18 mouse cellular contexts compared by ENCODE assay signal in genomic region chr14:57620598-57621236, GRCm38 (mm10). TPM values are rescaled to one million over a fixed set of nuclear protein-coding genes. Genes with fewer than 3 reads are reported as not detected.
DNase-seq lines count a peak whose midpoint lies in the region; ATAC-seq and TF ChIP-seq lines count a peak whose summit lies in the region.
"Had no signal": no experiment of that assay in that cellular context is flagged by ENCODE, and none has a peak within 500 bp of the region (broad histone marks: within the 10 kb centered on the region; RNA-seq: fewer than 3 reads in every experiment).

No protein-coding gene starts in this region.

- 28% methylated on average over 4 of the region's 4 CpGs for WGBS in forebrain, embryonic 14.5 days
- 36% methylated on average over 4 of the region's 4 CpGs for WGBS in forebrain, embryonic 15.5 days
- WGBS in liver, postnatal 0 days (ENCODE audit: insufficient replicate concordance), result 63% methylated on average over 4 of the region's 4 CpGs
- WGBS in liver, embryonic 11.5 days, result 82% methylated on average over 4 of the region's 4 CpGs

- TF ChIP-seq CTCF in liver, postnatal 0 days (IDR thresholded peaks at IDR 0.05; ENCODE audit: low read depth), result no peak

- no peak for ATAC-seq in forebrain, embryonic 14.5 days
- ATAC-seq in forebrain, embryonic 15.5 days (replicated peaks), result no peak
- no peak for ATAC-seq in liver, postnatal 0 days
- ATAC-seq in liver, embryonic 11.5 days (replicated peaks; ENCODE audit: low FRiP score), result no peak

- peaks cover 4% of the 10 kb centered on the region; the same call in 1 of the 2 replicates for H3K4me1 ChIP-seq in forebrain, embryonic 14.5 days (ENCODE audit: control insufficient read depth, insufficient read depth, low read length)
- H3K4me1 ChIP-seq in forebrain, embryonic 15.5 days, result peaks cover 20% of the 10 kb centered on the region
- no peaks in the 10 kb centered on the region for H3K4me1 ChIP-seq in liver, postnatal 0 days (ENCODE audit: insufficient read depth)
- H3K4me1 ChIP-seq in liver, embryonic 11.5 days (replicated peaks; ENCODE audit: control insufficient read depth, insufficient read depth, low read length), result 0 out of 2 replicates have a peak, but pooled peaks cover 3% of the 10 kb centered on the region

- H3K27me3 ChIP-seq in forebrain, embryonic 14.5 days (replicated peaks; ENCODE audit: control insufficient read depth, insufficient read depth, low read length), result no peaks in the 10 kb centered on the region
- H3K27me3 ChIP-seq in forebrain, embryonic 15.5 days, result no peaks in the 10 kb centered on the region
- no peaks in the 10 kb centered on the region for H3K27me3 ChIP-seq in liver, postnatal 0 days (ENCODE audit: insufficient read depth, low read length)
- no peaks in the 10 kb centered on the region for H3K27me3 ChIP-seq in liver, embryonic 11.5 days (replicated peaks; ENCODE audit: control insufficient read depth, insufficient read depth, low read length)
- H3K27me3 ChIP-seq: hindbrain, embryonic 13.5 days; megakaryocyte, embryonic 14.5 days; stomach, embryonic 15.5 days had no signal

- H3K27ac ChIP-seq in forebrain, embryonic 14.5 days (ENCODE audit: low read depth, low read length), result no peak overlapping the region
- H3K27ac ChIP-seq in forebrain, embryonic 15.5 days (replicated peaks), result no peak overlapping the region
- H3K27ac ChIP-seq in liver, postnatal 0 days (ENCODE audit: low read depth), result no peak overlapping the region
- H3K27ac ChIP-seq in liver, embryonic 11.5 days (ENCODE audit: low read depth, low read length), result no peak overlapping the region
- H3K27ac ChIP-seq: forebrain, embryonic 10.5 days; hindbrain, embryonic 13.5 days; kidney, postnatal 0 days; liver, embryonic 14.5 days; stomach, embryonic 15.5 days had no signal

- H3K9ac ChIP-seq in forebrain, embryonic 14.5 days (ENCODE audit: low read length), result no peak overlapping the region
- H3K9ac ChIP-seq in forebrain, embryonic 15.5 days (replicated peaks), result no peak overlapping the region
- no peak overlapping the region for H3K9ac ChIP-seq in liver, postnatal 0 days (replicated peaks)
- no peak overlapping the region for H3K9ac ChIP-seq in liver, embryonic 11.5 days (ENCODE audit: low read depth, low read length)
- H3K9ac ChIP-seq: hindbrain, embryonic 13.5 days; liver, embryonic 14.5 days; stomach, embryonic 15.5 days had no signal

- no peaks in the 10 kb centered on the region for H3K9me3 ChIP-seq in forebrain, embryonic 14.5 days (replicated peaks; ENCODE audit: control insufficient read depth, low read length)
- no peaks in the 10 kb centered on the region for H3K9me3 ChIP-seq in forebrain, embryonic 15.5 days
- H3K9me3 ChIP-seq in liver, postnatal 0 days (ENCODE audit: low read length), result no peaks in the 10 kb centered on the region
- H3K9me3 ChIP-seq in liver, embryonic 11.5 days (ENCODE audit: control insufficient read depth, low read length), result no peaks in the 10 kb centered on the region
- H3K9me3 ChIP-seq: forebrain, embryonic 10.5 days; G1E; hindbrain, embryonic 13.5 days; megakaryocyte, embryonic 14.5 days; stomach, embryonic 15.5 days had no signal

- no peak for TF ChIP-seq EP300 in liver, postnatal 0 days (IDR thresholded peaks at IDR 0.05; ENCODE audit: low read depth)

- no peak overlapping the region for H3K4me2 ChIP-seq in forebrain, embryonic 14.5 days (ENCODE audit: low read length)
- no peak overlapping the region for H3K4me2 ChIP-seq in forebrain, embryonic 15.5 days (replicated peaks)
- H3K4me2 ChIP-seq in liver, postnatal 0 days (ENCODE audit: low read depth, low read length), result no peak overlapping the region
- H3K4me2 ChIP-seq in liver, embryonic 11.5 days, result no peak overlapping the region
- H3K4me2 ChIP-seq: hindbrain, embryonic 13.5 days; stomach, embryonic 15.5 days had no signal

- peaks cover 11% of the 10 kb centered on the region for H3K36me3 ChIP-seq in forebrain, embryonic 14.5 days (ENCODE audit: control insufficient read depth, insufficient read depth, low read length)
- H3K36me3 ChIP-seq in forebrain, embryonic 15.5 days, result peaks cover 6% of the 10 kb centered on the region; the same call in 1 of the 2 replicates
- peaks cover 28% of the 10 kb centered on the region for H3K36me3 ChIP-seq in liver, postnatal 0 days (replicated peaks; ENCODE audit: insufficient read depth, low read length)
- peaks cover 4% of the 10 kb centered on the region; the same call in 1 of the 2 replicates for H3K36me3 ChIP-seq in liver, embryonic 11.5 days (ENCODE audit: control insufficient read depth, insufficient read depth, low read length)

- peak; percentile 23 for DNase-seq in forebrain, embryonic 14.5 days (ENCODE audit: low spot score)
- peak; percentile 21 for DNase-seq in liver, postnatal 0 days
- DNase-seq in liver, embryonic 11.5 days (ENCODE audit: low spot score), result no peak
- DNase-seq in cerebellum, postnatal 25 days, result peak; percentile 41 to 63
- peak; percentile 68 to 80 for DNase-seq in kidney, postnatal 25 days
- DNase-seq in urinary bladder, postnatal 10 days (ENCODE audit: low spot score), result no peak
- DNase-seq in spleen, postnatal 14 days (ENCODE audit: low spot score in 2 of 2), result no peak
- DNase-seq: adrenal gland, adult 8-10 months; lung, postnatal 10 days; thymus, postnatal 25 days had no signal

- no peak overlapping the region for H3K4me3 ChIP-seq in forebrain, embryonic 14.5 days (ENCODE audit: low read depth, low read length)
- no peak overlapping the region for H3K4me3 ChIP-seq in forebrain, embryonic 15.5 days
- no peak overlapping the region for H3K4me3 ChIP-seq in liver, postnatal 0 days (ENCODE audit: low read depth, low read length)
- no peak overlapping the region for H3K4me3 ChIP-seq in liver, embryonic 11.5 days (ENCODE audit: low read depth, low read length)
- H3K4me3 ChIP-seq: forebrain, embryonic 10.5 days; hindbrain, embryonic 13.5 days; megakaryocyte, embryonic 14.5 days; stomach, embryonic 15.5 days had no signal

RNA-seq across cellular contexts. Expression of gene Xpo4, which starts 44.5 kb away (rescaled TPM):
- polyA plus RNA-seq in forebrain, embryonic 14.5 days (2014; fragmentation: Nextera tagmentation; extraction: Ambion mirVana), result 13.7 and 16.1 TPM in 2 replicates
- polyA plus RNA-seq in forebrain, embryonic 15.5 days (2015; fragmentation: Nextera tagmentation; extraction: Ambion mirVana), result 14.9 and 15.7 TPM in 2 replicates
- 4.9 and 5.0 TPM in 2 replicates for polyA plus RNA-seq in liver, postnatal 0 days (2015; fragmentation: Nextera tagmentation; extraction: Ambion mirVana)
- polyA plus RNA-seq in liver, embryonic 11.5 days (2014; fragmentation: Nextera tagmentation; extraction: Ambion mirVana), result 40.0 and 44.4 TPM in 2 replicates

RNA-seq across cellular contexts. Expression of gene Eef1akmt1, which starts 49.3 kb away (rescaled TPM):
- 116 and 132 TPM in 2 replicates for polyA plus RNA-seq in forebrain, embryonic 14.5 days (2014; fragmentation: Nextera tagmentation; extraction: Ambion mirVana)
- 87.1 and 103 TPM in 2 replicates for polyA plus RNA-seq in forebrain, embryonic 15.5 days (2015; fragmentation: Nextera tagmentation; extraction: Ambion mirVana)
- polyA plus RNA-seq in liver, postnatal 0 days (2015; fragmentation: Nextera tagmentation; extraction: Ambion mirVana), result 17.6 and 17.7 TPM in 2 replicates
- polyA plus RNA-seq in liver, embryonic 11.5 days (2014; fragmentation: Nextera tagmentation; extraction: Ambion mirVana), result 80.6 and 92.7 TPM in 2 replicates

Comparison
In these comparisons a context has a peak if more than half of its experiments do, and no peak if none do; other contexts are left out.
1. DNase-seq: peak in forebrain, embryonic 14.5 days (single experiment), liver, postnatal 0 days (single experiment), cerebellum, postnatal 25 days (2 of 2) and kidney, postnatal 25 days (2 of 2); none in liver, embryonic 11.5 days (single experiment), urinary bladder, postnatal 10 days (single experiment) and spleen, postnatal 14 days (0 of 2).